Mouse (Mus musculus) kidney, adult 2 months (tissue): ENCODE measurements around the gene Dhdh.

Experiments
- CTCF ChIP-seq: fragments of 200-500 bp; conservative IDR thresholded peaks from 2 replicates; pipeline ENCODE4 v1.5.1; 2011; ENCODE audit warnings: low read depth, mild to moderate bottlenecking, control low read depth, low read length, moderate library complexity, mixed read lengths; ENCODE audit not compliant: insufficient read depth, insufficient read length
- POLR2A ChIP-seq: fragments of 200-500 bp; IDR thresholded peaks from one replicate; pipeline ENCODE4 v1.6.1; 2011; ENCODE audit warnings: low read depth, low read length, control low read depth

DNA sequence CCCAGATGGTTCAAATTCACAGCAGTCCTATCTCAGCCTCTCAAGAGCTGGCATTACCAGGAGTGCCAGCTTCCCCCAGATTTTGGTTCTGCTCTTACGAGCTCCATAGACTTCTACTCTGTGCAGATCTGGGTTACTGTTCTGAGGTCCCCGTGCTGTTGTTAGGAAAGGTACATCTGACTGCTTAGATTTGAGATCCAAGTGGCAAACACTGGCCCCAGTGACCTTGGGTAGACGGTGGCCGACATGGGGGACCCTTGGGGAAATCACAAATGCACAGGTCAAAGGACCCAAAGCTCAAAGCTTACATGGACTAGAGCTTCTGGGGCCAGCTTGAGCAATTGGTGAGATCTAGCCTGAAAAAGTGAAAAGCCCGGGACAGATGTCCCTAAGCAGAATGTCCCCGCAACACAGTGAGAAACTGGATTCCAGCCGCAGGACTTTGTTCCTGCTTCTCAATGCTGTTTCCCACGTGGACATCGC, 31.8 kb downstream of the Dhdh start:
- TF ChIP-seq POLR2A (no peak), CTCF (no peak)
